Mouse (Mus musculus) hindbrain, embryonic 12.5 days (tissue): ENCODE data around the gene Ccsap. TPM values are rescaled to one million over a fixed set of nuclear protein-coding genes. Genes with fewer than 3 reads are reported as not detected.
"Not testable (repeated sequence)": the region's sequence is repeated elsewhere in the genome, so short reads cannot be mapped to it uniquely, and the experiment has no call there.

Experiments used
- ATAC-seq: fragments of 200-750 bp; cut with Nextera tagmentation; 2 replicates; pipeline ENCODE4 v1.8.0; 2017; ENCODE audit warnings: moderate TSS enrichment; ENCODE audit not compliant: low FRiP score
- H3K27ac ChIP-seq: fragments of 300-500 bp; sonication (generic); 2 replicates; pipeline ENCODE4 v1.5.1; 2016; ENCODE audit warnings: mild to moderate bottlenecking
- H3K27me3 ChIP-seq: fragments of 300-500 bp; sonication (generic); 2 replicates; pipeline ENCODE4 v1.6.1; 2016; ENCODE audit warnings: mild to moderate bottlenecking
- H3K36me3 ChIP-seq: fragments of 300-500 bp; sonication (generic); 2 replicates; pipeline ENCODE4 v1.6.1; 2016; ENCODE audit warnings: mild to moderate bottlenecking
- H3K4me1 ChIP-seq: fragments of 300-500 bp; sonication (generic); 2 replicates; pipeline ENCODE4 v1.6.1; 2016
- H3K4me2 ChIP-seq: fragments of 300-500 bp; sonication (generic); replicated peaks from 2 replicates; pipeline ENCODE4 v1.6.1; 2016; ENCODE audit warnings: mild to moderate bottlenecking
- H3K4me3 ChIP-seq: fragments of 300-500 bp; sonication (generic); 2 replicates; pipeline ENCODE4 v1.5.1; 2016; ENCODE audit warnings: mild to moderate bottlenecking
- H3K9ac ChIP-seq: fragments of 300-500 bp; sonication (generic); 2 replicates; pipeline ENCODE4 v1.6.1; 2016; ENCODE audit warnings: mild to moderate bottlenecking, moderate library complexity
- H3K9me3 ChIP-seq: fragments of 300-500 bp; sonication (generic); replicated peaks from 2 replicates; pipeline ENCODE4 v1.6.1; 2016; ENCODE audit warnings: mild to moderate bottlenecking
- WGBS: fragments of 180-500 bp; shearing (Covaris S2); methylation state at CpG from one replicate; pipeline ENCODE4 v1.1.7; 2016; 5-methylcytosine and 5-hydroxymethylcytosine counted together
- polyA plus RNA-seq: library from polyadenylated mRNA; unstranded; fragments of >200 nt; fragmentation: Nextera tagmentation; extraction: Ambion mirVana; gene quantifications from 2 replicates; pipeline ENCODE4 v1.2.1, GENCODE M21; 2016

Gene Ccsap
- polyA plus RNA-seq, 1 experiment from 2014 or later, result 6.8 TPM

DNA sequence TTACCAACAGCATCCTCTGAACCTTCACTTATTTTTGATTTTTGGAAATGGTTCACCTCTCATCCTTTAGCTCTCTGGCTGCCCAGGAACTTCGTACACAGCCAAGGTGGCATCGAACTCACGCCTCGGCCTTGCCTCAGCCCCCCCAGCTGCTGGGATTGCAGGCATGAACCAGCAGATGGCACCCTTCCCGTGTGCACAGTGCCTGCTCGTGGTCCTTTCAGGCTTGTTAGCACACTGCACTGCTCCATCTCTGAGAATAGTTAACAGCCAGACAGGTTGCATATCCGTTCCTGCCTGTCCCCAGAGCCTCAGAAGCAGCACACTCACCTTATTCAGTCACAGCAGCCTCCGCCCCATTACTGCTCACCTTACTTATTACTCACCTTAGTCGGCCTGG is 34.0 kb downstream of the Ccsap start:
- Histone ChIP-seq H3K4me2 (no peak overlapping the region), H3K9ac (no peak overlapping the region), H3K27me3 (no peaks in the 10 kb centered on the region), H3K36me3 (peaks cover 66% of the 10 kb centered on the region), H3K4me3 (no peak overlapping the region), H3K9me3 (no peaks in the 10 kb centered on the region; the same call in 1 of the 2 replicates), H3K27ac (no peak overlapping the region), H3K4me1 (no peaks in the 10 kb centered on the region)
- WGBS, result 65% methylated on average over 9 of the region's 9 CpGs
- no peak for ATAC-seq

DNA sequence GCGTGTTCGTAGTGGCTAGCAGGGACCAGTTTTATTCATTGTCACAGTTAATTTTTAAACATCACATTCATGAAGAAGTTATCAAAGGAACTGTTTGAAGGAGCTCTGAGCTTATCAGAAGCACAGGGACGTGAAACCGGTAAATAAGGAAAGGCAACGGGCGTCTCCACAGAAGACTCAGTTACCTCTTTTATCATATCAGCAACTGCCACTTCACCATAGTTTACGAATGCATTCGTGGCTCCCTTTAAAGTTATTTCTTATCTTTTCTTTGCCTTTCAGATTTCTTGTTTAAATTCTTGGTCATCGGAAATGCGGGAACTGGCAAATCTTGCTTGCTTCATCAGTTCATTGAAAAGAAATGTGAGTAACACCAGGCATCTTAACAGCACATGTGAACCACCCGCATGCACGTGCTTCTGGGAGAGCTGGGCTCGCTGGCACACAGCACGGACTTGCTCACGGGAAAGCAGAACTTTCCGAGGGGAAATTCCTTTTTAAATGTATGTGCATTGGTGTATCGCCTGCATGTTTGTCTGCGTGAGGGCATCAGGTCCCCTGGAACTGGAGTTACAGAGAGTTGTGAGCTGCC is 36.4 kb downstream of the Ccsap start:
- Histone ChIP-seq H3K4me1 (no peaks in the 10 kb centered on the region), H3K4me3 (no peak overlapping the region), H3K9ac (no peak overlapping the region), H3K36me3 (peaks cover 42% of the 10 kb centered on the region), H3K4me2 (no peak overlapping the region), H3K9me3 (no peaks in the 10 kb centered on the region; the same call in 1 of the 2 replicates), H3K27me3 (no peaks in the 10 kb centered on the region), H3K27ac (no peak overlapping the region)
- WGBS, result 96% methylated on average over 18 of the region's 18 CpGs
- ATAC-seq, result no peak

DNA sequence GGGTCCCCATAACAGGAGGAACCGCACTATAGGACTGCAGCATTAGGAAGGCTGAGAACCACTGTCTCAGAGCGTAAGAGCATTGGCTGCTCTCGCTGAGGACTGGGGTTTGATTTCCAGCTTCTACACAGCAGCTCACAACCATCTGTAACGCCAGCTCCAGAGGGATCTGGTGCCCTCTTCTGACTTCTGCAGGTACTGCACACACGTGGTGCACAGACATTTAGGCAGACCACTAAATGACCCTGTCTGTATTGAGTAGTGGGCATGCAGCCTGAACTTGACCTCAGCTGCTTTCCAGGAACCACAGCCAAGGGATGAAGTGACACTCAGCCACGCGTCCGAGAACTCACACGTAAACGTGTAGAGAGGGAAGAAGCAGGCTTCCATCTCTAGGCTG is 36.9 kb downstream of the Ccsap start:
- Histone ChIP-seq H3K4me3 (no peak overlapping the region), H3K4me1 (no peaks in the 10 kb centered on the region), H3K36me3 (peaks cover 38% of the 10 kb centered on the region), H3K27ac (no peak overlapping the region), H3K27me3 (no peaks in the 10 kb centered on the region), H3K4me2 (no peak overlapping the region), H3K9ac (no peak overlapping the region), H3K9me3 (no peaks in the 10 kb centered on the region; the same call in 1 of the 2 replicates)
- ATAC-seq, result no peak
- WGBS, result 97% methylated on average over 10 of the region's 10 CpGs

DNA sequence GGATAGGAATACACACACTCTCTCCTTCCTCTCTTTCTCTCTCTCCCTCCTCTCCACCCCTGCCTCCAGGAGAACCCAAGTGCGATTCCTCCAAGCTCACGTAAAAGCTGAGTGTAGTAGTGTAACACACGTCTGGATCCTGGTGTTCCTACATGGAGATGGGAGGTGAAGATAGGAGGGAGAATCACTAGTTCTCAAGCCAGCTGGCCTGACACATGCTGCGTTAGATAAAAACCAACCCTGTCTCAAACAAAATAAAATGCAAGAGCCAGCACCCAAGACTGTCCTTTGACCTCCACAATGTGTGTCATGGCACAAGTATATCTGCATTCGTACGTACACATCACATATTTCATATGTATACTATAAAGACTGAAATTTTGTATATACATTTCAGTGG is 39.2 kb downstream of the Ccsap start:
- Histone ChIP-seq H3K27me3 (no peaks in the 10 kb centered on the region), H3K4me3 (no peak overlapping the region), H3K36me3 (peaks cover 23% of the 10 kb centered on the region)

DNA sequence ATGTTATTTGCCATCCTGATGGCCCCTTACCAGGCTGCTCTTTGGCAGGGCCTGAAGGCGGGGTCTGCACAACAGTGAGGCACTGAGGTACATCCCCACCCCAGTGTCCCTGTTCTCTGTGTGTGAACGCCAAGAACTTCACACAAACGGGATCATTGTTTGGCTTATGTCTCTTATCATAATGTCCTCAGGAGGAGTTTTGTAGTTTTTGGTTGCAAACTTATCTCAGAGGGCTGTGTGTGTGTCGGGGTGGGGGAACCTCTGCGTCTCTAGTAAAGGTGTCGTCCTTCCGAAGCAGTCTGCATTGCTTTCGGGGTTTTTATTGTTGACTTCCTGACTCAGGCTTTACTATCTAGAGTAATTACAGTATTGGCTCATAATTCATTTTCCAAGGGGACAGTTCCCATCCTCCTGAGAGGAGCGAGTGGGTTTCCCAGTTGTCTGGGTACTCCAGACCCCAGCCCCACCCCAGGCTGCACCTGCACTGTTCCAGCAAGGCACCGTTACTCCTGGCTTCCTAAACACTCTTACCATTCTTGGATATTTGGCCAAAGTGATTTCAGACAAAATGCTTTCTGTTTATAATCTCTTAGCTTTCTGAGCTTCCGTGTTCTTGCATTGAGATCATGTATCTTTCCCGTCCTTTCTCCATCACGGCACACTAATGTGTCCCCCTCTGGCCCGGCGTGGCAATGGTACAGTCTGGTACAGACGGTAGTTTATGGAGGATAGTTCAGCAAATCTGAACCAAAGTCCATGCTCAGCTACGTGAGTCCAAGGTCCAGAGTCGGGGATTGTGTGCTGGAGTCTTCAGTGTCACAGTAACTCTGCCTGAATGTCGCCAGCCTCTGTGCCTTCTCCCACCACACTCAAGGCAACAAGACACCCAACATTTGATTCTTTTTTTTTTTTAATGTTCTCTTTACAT is 40.1 kb downstream of the Ccsap start:
- Histone ChIP-seq H3K4me1 (no peaks in the 10 kb centered on the region), H3K4me2 (no peak overlapping the region), H3K27me3 (no peaks in the 10 kb centered on the region), H3K27ac (no peak overlapping the region), H3K4me3 (no peak overlapping the region), H3K9me3 (no peaks in the 10 kb centered on the region; the same call in 1 of the 2 replicates), H3K36me3 (peaks cover 25% of the 10 kb centered on the region), H3K9ac (no peak overlapping the region)
- 95% methylated on average over 19 of the region's 19 CpGs for WGBS
- no peak for ATAC-seq

More for the DNA sequence above, 39.2 kb downstream of the Ccsap start:
- no peaks in the 10 kb centered on the region for H3K4me1 ChIP-seq
- H3K9me3 ChIP-seq, result no peaks in the 10 kb centered on the region; the same call in 1 of the 2 replicates
- WGBS, result 94% methylated on average over 6 of the region's 6 CpGs
- H3K27ac ChIP-seq, result no peak overlapping the region
- H3K9ac ChIP-seq, result no peak overlapping the region
- no peak for ATAC-seq
- H3K4me2 ChIP-seq, result no peak overlapping the region

DNA sequence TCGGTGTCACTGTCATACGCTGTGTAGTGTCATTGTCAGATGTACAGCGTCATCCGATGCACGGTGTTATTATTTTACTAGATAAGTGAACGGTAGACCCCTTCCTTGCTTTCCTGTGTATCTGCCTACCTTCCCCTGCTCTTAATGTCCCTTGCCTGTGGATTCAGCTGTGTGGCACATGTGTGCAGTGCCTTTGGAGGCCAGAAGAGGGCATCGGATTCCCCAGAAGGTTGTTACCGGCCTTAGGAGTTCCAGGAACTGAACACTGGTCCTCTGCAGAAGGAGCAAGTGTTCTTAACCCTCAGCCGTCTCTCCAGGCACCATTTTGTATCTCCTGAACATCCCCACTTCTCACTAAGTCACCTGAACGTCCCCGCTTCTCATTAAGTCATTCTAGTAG is 42.3 kb downstream of the Ccsap start:
- Histone ChIP-seq H3K27ac (no peak overlapping the region), H3K27me3 (no peaks in the 10 kb centered on the region), H3K4me3 (no peak overlapping the region), H3K9me3 (no peaks in the 10 kb centered on the region; the same call in 1 of the 2 replicates), H3K4me2 (no peak overlapping the region), H3K4me1 (no peaks in the 10 kb centered on the region), H3K36me3 (peaks cover 10% of the 10 kb centered on the region), H3K9ac (no peak overlapping the region)
- WGBS, result 90% methylated on average over 11 of the region's 11 CpGs
- no peak for ATAC-seq

DNA sequence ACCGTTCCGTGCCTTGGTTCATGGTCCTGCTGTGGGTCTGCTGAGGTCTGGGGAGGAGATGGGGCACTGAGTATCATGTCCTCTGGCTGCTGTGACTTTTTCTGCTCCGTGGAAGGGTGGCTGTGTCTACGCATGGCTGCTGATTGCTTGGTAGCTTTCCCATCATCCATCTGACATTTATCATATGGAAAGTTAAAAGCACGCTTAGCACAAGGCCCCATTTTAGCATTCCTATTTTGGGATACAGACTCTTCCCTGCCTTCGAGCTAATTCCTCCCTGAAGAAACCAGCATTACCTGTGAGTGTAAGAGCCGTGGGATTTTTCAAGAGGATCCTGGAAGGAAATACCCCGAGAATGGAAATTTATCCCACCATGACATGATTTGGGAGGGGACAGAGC is 43.1 kb downstream of the Ccsap start:
- Histone ChIP-seq H3K4me3 (no peak overlapping the region), H3K27ac (no peak overlapping the region), H3K9me3 (no peaks in the 10 kb centered on the region), H3K9ac (no peak overlapping the region), H3K4me2 (no peak overlapping the region), H3K27me3 (no peaks in the 10 kb centered on the region), H3K36me3 (peaks cover 10% of the 10 kb centered on the region), H3K4me1 (no peaks in the 10 kb centered on the region)
- WGBS, result 83% methylated on average over 8 of the region's 8 CpGs
- no peak for ATAC-seq

DNA sequence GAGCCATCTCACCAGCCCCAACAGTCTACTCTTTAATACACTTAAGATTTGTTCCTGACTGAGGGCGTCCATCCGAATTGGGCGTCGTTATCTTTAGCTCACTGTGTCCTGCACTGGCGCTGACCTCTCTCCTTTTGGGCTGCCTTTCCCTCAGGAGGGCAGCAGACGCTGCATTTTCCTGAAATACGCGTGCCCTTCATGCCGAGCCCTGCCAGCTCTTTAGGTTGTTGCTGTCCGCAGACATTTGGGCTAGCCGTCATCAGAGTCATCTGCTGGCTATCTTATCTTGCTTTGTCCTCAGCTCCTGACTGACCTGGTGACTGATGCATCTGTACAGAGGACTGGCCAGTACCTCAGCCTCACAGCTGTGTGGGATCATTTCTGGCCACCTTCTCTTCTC is 44.7 kb downstream of the Ccsap start:
- 87% methylated on average over 11 of the region's 11 CpGs for WGBS
- peaks cover 10% of the 10 kb centered on the region for H3K36me3 ChIP-seq

DNA sequence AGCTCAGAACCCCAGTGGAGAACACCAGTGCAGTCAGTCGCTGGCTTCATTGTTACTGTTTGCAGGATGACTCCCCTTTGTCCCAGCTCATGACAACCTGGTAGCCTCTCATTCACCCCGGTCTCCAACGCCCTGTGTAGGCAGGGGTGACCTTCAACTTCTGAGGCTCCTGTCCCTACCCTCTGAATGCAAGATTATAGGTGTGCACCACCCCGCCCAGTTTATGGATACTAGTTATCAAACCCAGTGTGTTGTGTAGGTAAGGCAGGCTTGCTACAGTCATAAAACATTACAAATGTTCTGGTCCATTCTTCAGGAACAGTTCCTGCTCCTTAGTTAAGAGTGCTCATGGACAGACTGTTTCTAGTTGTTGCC is 46.1 kb downstream of the Ccsap start:
- H3K9ac ChIP-seq, result no peak overlapping the region

More for the DNA sequence above, 44.7 kb downstream of the Ccsap start:
- no peak overlapping the region for H3K4me3 ChIP-seq
- H3K4me1 ChIP-seq, result no peaks in the 10 kb centered on the region
- H3K9me3 ChIP-seq, result no peaks in the 10 kb centered on the region
- ATAC-seq, result no peak
- no peak overlapping the region for H3K4me2 ChIP-seq
- H3K9ac ChIP-seq, result no peak overlapping the region
- no peaks in the 10 kb centered on the region for H3K27me3 ChIP-seq
- H3K27ac ChIP-seq, result no peak overlapping the region

DNA sequence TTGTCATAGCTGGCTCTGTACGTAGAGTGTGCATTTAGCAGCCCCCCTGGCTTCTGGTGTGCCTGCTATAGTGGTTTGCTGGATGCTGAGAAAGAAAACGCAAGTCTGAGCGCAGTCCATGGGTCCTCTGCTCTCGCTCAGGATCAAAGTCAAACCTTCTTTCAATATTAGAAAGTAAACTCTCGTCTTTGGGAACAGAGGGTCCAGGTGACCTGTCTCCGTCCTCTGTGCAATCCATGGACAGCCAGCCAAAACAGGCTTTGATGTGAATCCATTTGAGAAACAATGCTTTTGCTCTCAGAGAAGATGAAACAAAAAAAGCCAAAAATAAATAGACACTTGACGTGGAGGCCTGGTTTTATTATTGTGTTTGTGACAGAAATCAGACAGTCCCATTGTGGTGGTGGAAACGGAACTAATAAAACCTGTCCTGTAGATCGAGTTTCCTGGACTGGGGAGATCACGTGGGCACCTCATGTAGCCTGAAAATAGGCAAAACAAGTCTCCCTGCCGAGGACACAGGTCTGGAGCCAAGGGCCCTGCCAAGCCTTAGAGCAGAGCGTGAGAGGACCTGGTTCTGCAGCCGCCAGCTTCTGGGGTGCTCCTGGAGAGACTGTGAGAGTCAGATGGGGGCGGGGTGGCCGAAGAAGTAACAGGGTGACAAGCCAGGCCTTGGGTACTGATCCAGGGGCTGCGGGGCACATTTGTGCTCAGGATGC is 46.7 kb downstream of the Ccsap start:
- H3K9ac ChIP-seq, result no peak overlapping the region
- H3K27ac ChIP-seq, result 0 out of 2 replicates have a peak overlapping the region, but pooled peaks have one; percentile 23

More for the DNA sequence above, 46.1 kb downstream of the Ccsap start:
- ATAC-seq, result no peak
- Histone ChIP-seq H3K27ac (no peak overlapping the region), H3K9me3 (no peaks in the 10 kb centered on the region), H3K27me3 (no peaks in the 10 kb centered on the region), H3K4me1 (no peaks in the 10 kb centered on the region), H3K36me3 (peaks cover 10% of the 10 kb centered on the region; the same call in 1 of the 2 replicates), H3K4me2 (no peak overlapping the region), H3K4me3 (no peak overlapping the region)
- 85% methylated on average over 4 of the region's 4 CpGs for WGBS

DNA sequence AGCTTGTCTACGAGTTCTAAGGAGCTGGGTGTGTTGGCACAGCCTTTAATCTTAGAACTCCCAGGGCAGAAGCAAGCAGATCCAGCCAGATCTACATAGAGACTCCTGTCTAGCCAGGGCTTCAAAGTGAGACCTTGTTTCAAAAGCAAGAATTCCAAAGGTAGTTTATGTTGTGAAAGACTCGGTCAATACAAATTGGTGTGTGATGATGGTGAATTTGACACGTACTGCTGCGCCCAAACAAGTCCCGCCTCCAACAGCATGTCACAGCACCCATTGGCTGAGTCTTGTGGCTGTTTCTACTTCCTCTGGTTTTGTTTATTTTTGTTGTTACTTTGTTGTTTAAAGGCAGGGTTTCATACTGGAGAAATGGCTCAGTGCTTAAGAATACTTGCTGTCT is 47.8 kb downstream of the Ccsap start:
- Histone ChIP-seq H3K4me2 (no peak overlapping the region), H3K9me3 (no peaks in the 10 kb centered on the region), H3K36me3 (peaks cover 10% of the 10 kb centered on the region; the same call in 1 of the 2 replicates), H3K4me1 (peaks cover 10% of the 10 kb centered on the region), H3K27me3 (no peaks in the 10 kb centered on the region), H3K4me3 (no peak overlapping the region), H3K9ac (no peak overlapping the region), H3K27ac (no peak overlapping the region)
- 89% methylated on average over 5 of the region's 5 CpGs for WGBS
- ATAC-seq, result no peak

More for the DNA sequence above, 46.7 kb downstream of the Ccsap start:
- no peaks in the 10 kb centered on the region for H3K27me3 ChIP-seq
- H3K9me3 ChIP-seq, result no peaks in the 10 kb centered on the region
- no peak for ATAC-seq
- H3K4me2 ChIP-seq, result no peak overlapping the region
- peaks cover 10% of the 10 kb centered on the region; the same call in 1 of the 2 replicates for H3K36me3 ChIP-seq
- H3K4me3 ChIP-seq, result no peak overlapping the region
- WGBS, result 79% methylated on average over 16 of the region's 16 CpGs
- 0 out of 2 replicates have a peak, but pooled peaks cover 3% of the 10 kb centered on the region for H3K4me1 ChIP-seq

DNA sequence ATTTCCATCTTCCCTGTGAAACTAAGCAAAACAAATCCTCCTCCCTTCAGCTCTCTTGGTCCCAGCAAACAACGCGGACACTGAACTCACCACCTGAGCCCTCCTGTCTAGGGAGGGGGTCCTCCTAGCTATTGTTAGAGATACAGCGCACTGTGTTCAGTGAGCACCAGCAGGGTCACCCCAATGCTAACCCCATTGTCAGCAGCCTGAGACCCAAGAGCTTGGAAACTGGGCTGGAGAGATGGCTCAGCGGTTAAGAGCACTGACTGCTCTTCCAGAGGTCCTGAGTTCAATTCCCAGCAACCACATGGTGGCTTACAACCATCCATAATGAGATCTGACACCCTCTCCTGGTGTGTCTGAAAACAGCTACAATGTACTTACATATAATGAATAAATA is 50.7 kb downstream of the Ccsap start:
- not testable (repeated sequence) for ATAC-seq, H3K4me3 ChIP-seq
- peaks cover 25% of the 10 kb centered on the region for H3K4me1 ChIP-seq

More for the DNA sequence above, 50.7 kb downstream of the Ccsap start:
- 88% methylated on average over 4 of the region's 4 CpGs for WGBS
- H3K9me3 ChIP-seq, H3K27ac ChIP-seq, H3K36me3 ChIP-seq, H3K27me3 ChIP-seq, H3K9ac ChIP-seq, H3K4me2 ChIP-seq: not testable (repeated sequence)
